Mouse (Mus musculus) embryonic facial prominence, embryonic 14.5 days (tissue): Measurements from ENCODE around the gene Sgsm2. TPM values are rescaled to one million over a fixed set of nuclear protein-coding genes. Genes with fewer than 3 reads are reported as not detected.

Experiments
- ATAC-seq: fragments of 200-750 bp; cut with Nextera tagmentation; 2 replicates; pipeline ENCODE4 v1.8.0; 2017; ENCODE audit warnings: low read depth, moderate number of reproducible peaks, moderate TSS enrichment
- DNase-seq: peaks from one replicate; pipeline ENCODE4 v3.0.0-alpha.2; 2015; ENCODE audit warnings: low spot score
- H3K27ac ChIP-seq: fragments of 300-500 bp; sonication (generic); replicated peaks from 2 replicates; pipeline ENCODE4 v1.5.1; 2014; ENCODE audit warnings: low read depth, mild to moderate bottlenecking, low read length, moderate library complexity
- H3K27me3 ChIP-seq: fragments of 300-500 bp; sonication (generic); replicated peaks from 2 replicates; pipeline ENCODE4 v1.6.1; 2014; ENCODE audit warnings: low read length; ENCODE audit not compliant: control insufficient read depth, insufficient read depth
- H3K36me3 ChIP-seq: fragments of 300-500 bp; sonication (generic); 2 replicates; pipeline ENCODE4 v1.6.1; 2014; ENCODE audit warnings: low read length, mixed read lengths; ENCODE audit not compliant: control insufficient read depth, insufficient read depth
- H3K4me1 ChIP-seq: fragments of 300-500 bp; sonication (generic); 2 replicates; pipeline ENCODE4 v1.6.1; 2014; ENCODE audit warnings: antibody characterized with exemption, low read length; ENCODE audit not compliant: control insufficient read depth, insufficient read depth
- H3K4me2 ChIP-seq: fragments of 300-500 bp; sonication (generic); 2 replicates; pipeline ENCODE4 v1.6.1; 2014; ENCODE audit warnings: low read depth, mild to moderate bottlenecking, low read length, moderate library complexity, mixed read lengths
- H3K4me3 ChIP-seq: fragments of 300-500 bp; sonication (generic); 2 replicates; pipeline ENCODE4 v1.5.1; 2014; ENCODE audit warnings: low read depth, mild to moderate bottlenecking, low read length
- H3K9ac ChIP-seq: fragments of 300-500 bp; sonication (generic); 2 replicates; pipeline ENCODE4 v1.6.1; 2014; ENCODE audit warnings: low read depth, mild to moderate bottlenecking, low read length, moderate library complexity, mixed read lengths
- H3K9me3 ChIP-seq: fragments of 300-500 bp; sonication (generic); 2 replicates; pipeline ENCODE4 v1.6.1; 2016; ENCODE audit warnings: low read length; ENCODE audit not compliant: control insufficient read depth
- WGBS: fragments of 180-500 bp; shearing (Covaris S2); extraction: QIAGEN DNeasy Blood & Tissue Kit; methylation state at CpG from one replicate; pipeline ENCODE4 v1.1.7; 2014; 5-methylcytosine and 5-hydroxymethylcytosine counted together
- polyA plus RNA-seq: library from polyadenylated mRNA; unstranded; fragments of >200 nt; fragmentation: Nextera tagmentation; extraction: Ambion mirVana; gene quantifications from 2 replicates; pipeline ENCODE4 v1.2.1, GENCODE M21; 2014

Sgsm2 gene
- polyA plus RNA-seq, 1 experiment from 2014 or later: 4.9 TPM

DNA sequence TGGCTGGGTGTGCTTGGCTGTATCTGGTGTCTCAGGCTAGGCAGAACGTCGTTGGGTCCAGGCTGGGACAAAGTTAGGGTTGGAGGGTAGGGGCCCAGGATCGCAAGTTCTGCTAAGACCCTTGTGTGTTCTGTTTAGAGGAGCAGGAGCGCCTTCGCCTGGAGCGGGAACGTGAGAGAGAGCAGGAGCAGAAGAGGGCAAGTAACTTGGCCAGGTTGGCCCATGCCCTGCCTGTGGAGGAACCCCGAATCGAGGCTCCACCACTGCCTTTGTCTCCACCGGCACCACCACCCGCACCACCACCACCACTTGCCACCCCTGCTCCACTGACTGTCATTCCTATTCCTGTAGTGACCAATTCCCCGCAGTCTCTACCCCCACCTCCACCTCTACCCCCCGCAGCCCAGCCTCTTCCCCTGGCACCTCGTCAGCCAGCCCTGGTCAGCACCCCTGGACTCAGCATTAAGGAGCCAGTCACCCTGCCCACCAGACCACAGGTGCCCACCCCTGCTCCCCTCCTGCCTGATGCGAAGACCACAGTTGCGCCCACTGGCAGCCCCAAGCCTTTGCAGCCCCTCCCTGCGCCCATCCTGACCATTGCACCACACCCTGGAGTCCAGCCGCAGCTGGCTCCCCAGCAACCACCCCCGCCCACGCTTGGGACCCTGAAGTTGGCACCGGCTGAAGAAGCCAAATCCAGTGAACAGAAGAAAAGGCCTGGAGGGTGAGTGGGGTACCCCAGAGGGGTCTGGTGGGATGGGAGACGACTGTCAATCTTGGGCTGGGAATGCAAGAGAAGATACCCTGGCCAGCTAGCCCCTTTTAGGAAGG is 60.4 kb downstream of the Sgsm2 start:
- H3K27ac ChIP-seq: no peak overlapping the region
- H3K4me3 ChIP-seq: no peak overlapping the region
- no peak overlapping the region for H3K4me2 ChIP-seq
- no peaks in the 10 kb centered on the region for H3K27me3 ChIP-seq
- H3K9me3 ChIP-seq: no peaks in the 10 kb centered on the region
- ATAC-seq (no peak), DNase-seq (no peak)
- H3K9ac ChIP-seq: no peak overlapping the region
- peaks cover 12% of the 10 kb centered on the region; the same call in 1 of the 2 replicates for H3K36me3 ChIP-seq
- 92% methylated on average over 19 of the region's 22 CpGs for WGBS
- H3K4me1 ChIP-seq: peaks cover 24% of the 10 kb centered on the region

DNA sequence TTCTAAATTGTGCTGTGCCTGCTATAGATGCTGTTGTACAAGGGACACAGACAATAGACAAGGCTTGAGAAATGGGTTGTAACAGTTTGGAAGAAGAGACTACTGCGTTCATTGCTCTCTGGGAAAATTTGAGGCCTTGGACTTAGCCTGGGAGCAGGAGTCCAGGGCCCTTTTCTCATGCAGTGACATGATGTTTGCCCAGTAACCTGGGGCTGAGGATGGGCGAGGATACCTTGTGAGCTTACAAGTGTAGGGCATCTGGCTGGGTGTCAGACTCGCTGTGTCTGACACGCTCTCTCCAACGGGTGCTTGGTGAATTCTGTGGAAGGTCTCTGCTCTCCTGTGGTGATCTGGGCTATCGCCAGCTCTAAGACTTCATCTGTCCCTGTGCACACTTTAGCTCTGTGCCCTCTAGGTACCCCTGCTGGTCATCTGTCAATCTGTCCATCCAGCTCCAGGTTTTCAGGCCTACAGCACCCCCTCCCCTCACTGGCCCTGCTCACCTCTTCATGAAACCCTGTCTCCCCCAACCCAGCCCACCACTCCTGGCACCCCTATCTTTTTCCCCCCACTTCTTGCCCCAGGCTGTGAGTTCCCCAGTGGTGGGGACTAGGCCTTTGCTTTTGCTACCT is 61.2 kb downstream of the Sgsm2 start:
- WGBS: 92% methylated on average over 6 of the region's 6 CpGs
- Histone ChIP-seq H3K9me3 (no peaks in the 10 kb centered on the region), H3K27me3 (no peaks in the 10 kb centered on the region), H3K9ac (no peak overlapping the region), H3K4me1 (peaks cover 24% of the 10 kb centered on the region), H3K4me2 (no peak overlapping the region), H3K27ac (no peak overlapping the region), H3K36me3 (peaks cover 12% of the 10 kb centered on the region; the same call in 1 of the 2 replicates), H3K4me3 (no peak overlapping the region)
- DNase-seq: no peak
- ATAC-seq: no peak

DNA sequence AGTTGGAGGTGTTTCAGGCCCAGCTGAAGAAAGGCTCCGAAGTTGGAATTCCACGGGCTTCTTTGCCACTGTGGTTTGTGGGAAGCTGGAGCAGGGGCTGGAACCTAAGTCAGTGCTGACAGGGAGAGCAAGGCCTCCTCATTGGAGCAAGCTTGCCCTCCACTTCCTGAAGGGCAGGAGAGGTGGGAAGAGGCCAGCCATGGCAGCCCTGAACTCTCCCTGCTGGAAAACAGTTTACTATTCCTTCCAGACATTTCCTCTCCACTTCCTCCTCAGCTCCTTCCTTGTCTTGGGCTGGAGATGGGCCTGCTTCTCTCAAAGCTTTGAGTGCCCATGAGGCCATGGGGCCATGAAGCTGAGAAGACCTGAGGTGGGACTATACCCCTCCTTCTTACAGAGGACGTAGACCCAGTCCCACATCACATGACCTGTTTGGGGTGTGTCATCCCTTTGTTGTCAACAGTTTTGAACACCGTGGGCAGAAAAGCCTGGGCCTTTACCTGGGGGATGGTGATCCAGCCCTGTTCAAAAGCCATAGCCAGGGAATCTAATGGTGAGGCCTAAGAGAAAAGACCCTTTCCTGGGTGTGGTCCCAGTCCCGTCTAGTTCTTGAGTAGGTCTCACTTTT is 62.1 kb downstream of the Sgsm2 start:
- Histone ChIP-seq H3K4me1 (peaks cover 24% of the 10 kb centered on the region), H3K9ac (no peak overlapping the region), H3K27me3 (no peaks in the 10 kb centered on the region), H3K36me3 (peaks cover 5% of the 10 kb centered on the region; the same call in 1 of the 2 replicates), H3K27ac (peak overlapping the region; percentile 53; the same call in 1 of the 2 replicates), H3K4me2 (no peak overlapping the region), H3K4me3 (no peak overlapping the region), H3K9me3 (no peaks in the 10 kb centered on the region)
- no peak for ATAC-seq
- WGBS: 62% methylated on average over 5 of the region's 5 CpGs
- no peak for DNase-seq

DNA sequence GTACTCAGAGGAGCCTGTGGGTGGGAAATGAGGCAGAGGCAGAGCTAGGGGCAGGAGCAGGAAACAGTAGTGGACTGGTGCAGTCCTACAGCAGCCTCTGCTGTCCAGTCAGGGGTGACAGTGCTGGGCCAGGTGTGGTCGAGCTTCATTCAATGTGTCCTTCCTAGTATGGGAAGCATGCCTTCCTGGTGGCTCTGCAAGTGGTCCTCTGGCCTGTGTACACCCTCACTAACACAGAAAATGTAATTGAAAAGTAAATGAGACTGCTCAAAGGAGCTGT is 62.6 kb downstream of the Sgsm2 start:
- 46% methylated on average over 1 of the region's 1 CpGs for WGBS
- Histone ChIP-seq H3K36me3 (peaks cover 3% of the 10 kb centered on the region; the same call in 1 of the 2 replicates), H3K4me2 (no peak overlapping the region), H3K9me3 (no peaks in the 10 kb centered on the region), H3K27ac (peak overlapping the region; percentile 53), H3K9ac (no peak overlapping the region), H3K4me3 (no peak overlapping the region), H3K27me3 (no peaks in the 10 kb centered on the region), H3K4me1 (peaks cover 24% of the 10 kb centered on the region)
- no peak for DNase-seq
- ATAC-seq: no peak

DNA sequence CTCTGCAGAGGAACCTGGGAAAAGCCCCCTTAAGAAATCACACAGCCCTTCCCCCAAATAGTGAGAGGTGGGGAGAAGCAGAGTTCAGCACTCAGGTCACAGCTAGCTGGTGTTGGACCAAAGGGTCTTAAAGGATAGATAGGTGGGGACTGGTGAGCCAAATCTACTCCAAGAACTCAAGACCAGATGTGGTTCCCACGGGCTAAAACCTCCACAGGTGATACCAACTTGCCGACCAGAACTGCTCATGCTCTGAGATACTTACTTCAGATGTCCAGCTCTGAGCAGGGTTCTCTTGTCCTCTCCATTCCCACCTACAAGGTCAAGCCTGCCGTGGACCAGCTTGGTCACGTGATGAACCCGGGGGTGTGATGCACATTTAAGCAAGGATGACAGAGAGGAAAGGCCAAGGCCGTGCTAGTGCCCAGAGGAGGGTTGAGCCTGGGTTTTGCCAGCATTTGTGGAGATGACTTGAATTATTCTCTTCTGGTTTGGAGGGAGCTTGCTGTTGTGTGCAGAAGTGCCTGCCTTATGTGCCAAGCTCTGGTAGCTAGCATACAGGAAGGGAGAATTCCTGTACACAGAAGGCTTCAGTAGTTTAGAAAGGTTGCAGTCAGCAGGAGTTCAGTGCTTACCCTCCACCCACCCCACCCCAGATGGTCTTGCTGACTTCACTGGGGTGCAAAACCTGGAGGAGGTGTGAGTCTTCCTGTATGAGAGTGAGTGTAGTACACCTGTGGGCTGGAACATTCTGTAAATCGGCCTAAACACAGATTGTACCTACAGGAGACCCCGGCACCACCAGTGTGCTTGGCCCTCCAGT is 63.1 kb downstream of the Sgsm2 start:
- Histone ChIP-seq H3K36me3 (peaks cover 3% of the 10 kb centered on the region; the same call in 1 of the 2 replicates), H3K4me2 (peak overlapping the region; percentile 87), H3K9ac (0 out of 2 replicates have a peak overlapping the region, but pooled peaks have one; percentile 70), H3K27me3 (no peaks in the 10 kb centered on the region), H3K27ac (peak overlapping the region; percentile 97), H3K9me3 (no peaks in the 10 kb centered on the region), H3K4me3 (no peak overlapping the region), H3K4me1 (peaks cover 24% of the 10 kb centered on the region)
- ATAC-seq (no peak), DNase-seq (no peak)
- 82% methylated on average over 8 of the region's 8 CpGs for WGBS

DNA sequence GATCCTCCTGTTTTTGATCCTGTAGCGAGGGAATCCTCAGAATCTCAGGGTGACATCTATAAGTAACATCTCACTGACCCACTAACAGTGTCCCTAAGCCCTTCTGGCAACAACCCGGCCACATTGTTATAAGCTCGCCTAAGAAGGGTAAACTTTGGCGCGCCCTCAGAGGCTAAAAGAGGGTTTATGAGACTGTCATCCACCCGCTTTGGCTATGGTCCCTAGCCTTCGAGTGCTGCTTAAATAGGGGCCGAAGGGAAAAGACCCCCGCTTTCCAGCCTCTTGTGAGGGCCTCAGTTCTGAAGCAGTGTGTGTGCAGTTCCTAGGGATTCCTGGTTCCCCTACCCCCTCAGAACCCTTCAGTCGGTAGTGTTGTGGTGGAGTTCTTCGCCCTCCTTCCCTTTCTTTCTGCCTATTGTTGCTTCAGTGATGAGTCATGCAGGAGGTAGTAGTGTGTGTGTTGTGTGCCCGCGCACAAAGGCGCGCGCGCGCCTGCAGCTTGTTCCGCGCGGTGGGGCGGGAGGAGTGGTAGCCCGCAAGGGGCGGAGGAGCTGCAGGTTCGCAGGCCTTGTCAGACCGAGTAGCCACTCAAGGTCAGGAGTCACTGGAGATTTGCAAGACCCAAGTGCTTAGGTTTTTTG is 64.2 kb downstream of the Sgsm2 start:
- WGBS: 2% methylated on average over 26 of the region's 26 CpGs
- H3K27ac ChIP-seq: peak overlapping the region; percentile 97
- peaks cover 27% of the 10 kb centered on the region for H3K4me1 ChIP-seq

DNA sequence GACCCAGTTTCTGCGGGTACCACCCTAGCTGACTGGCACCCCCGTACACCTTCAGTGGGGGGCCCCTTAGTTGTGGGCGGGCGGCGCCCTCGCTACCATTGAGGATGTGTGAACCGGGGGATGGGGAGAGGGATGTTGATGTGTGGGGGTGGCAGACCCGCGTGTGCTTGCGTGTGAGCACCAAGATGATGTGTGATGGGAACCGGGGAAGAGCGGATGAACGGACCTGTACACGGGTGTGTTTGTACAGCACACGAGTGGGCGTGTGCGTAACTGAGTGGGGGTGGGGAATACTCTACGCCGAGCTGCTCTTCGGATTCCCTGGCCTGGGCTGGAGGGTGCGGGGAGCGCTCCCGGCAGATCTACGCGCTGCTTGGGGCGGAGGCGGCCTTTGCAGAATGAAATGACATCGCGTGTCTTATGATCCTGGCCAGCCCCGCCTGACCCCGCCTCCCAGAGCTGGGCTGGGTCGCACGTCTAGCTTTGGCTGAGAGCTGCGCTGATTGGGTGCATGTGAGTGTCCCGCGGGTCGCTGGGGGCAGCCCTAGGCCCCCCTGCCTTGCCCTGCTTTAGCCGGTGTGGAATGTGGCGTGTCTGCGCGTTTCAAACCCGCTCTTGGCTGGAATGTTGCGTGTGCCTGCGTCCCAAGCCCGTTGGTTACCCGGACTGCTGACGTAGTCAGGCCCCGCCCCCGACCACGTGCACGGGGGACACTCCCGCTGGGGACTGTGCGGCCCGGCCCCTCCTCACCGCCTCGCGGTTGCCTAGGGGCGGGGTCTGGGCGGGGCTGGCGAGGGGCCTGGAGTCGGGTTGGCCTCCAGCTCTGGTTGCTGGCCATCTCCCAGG is 65.0 kb downstream of the Sgsm2 start:
- peaks cover 22% of the 10 kb centered on the region for H3K4me1 ChIP-seq

More for the DNA sequence above, 64.2 kb downstream of the Sgsm2 start:
- no peaks in the 10 kb centered on the region; the same call in 1 of the 2 replicates for H3K27me3 ChIP-seq
- ATAC-seq: no peak
- H3K9ac ChIP-seq: peak overlapping the region; percentile 70
- peaks cover 3% of the 10 kb centered on the region; the same call in 1 of the 2 replicates for H3K36me3 ChIP-seq
- DNase-seq: peak; percentile 89
- H3K9me3 ChIP-seq: no peaks in the 10 kb centered on the region
- H3K4me2 ChIP-seq: peak overlapping the region; percentile 87
- peak overlapping the region; percentile 82 for H3K4me3 ChIP-seq

More for the DNA sequence above, 65.0 kb downstream of the Sgsm2 start:
- under 1% methylated on average over 40 of the region's 61 CpGs for WGBS
- Histone ChIP-seq H3K9me3 (no peaks in the 10 kb centered on the region), H3K27ac (peak overlapping the region; percentile 97), H3K4me3 (peak overlapping the region; percentile 82), H3K36me3 (peaks cover 3% of the 10 kb centered on the region; the same call in 1 of the 2 replicates), H3K9ac (peak overlapping the region; percentile 83), H3K4me2 (peak overlapping the region; percentile 87), H3K27me3 (no peaks in the 10 kb centered on the region; the same call in 1 of the 2 replicates)
- DNase-seq: peak; percentile 99
- peak; percentile 78 for ATAC-seq
